Mouse (Mus musculus) induced T-regulatory cell, adult 2 months (primary cell): ENCODE measurements at regions not wholly inside any gene's neighbourhood (a gene's known extent, or its start where the extent isn't known, plus 50 kb on each side); places are given as distances from the start of the nearest gene placed in this dataset.
"Not testable (repeated sequence)": the region's sequence is repeated elsewhere in the genome, so short reads cannot be mapped to it uniquely, and the experiment has no call there.

Experiments
- DNase-seq: peaks from one replicate; pipeline ENCODE4 v3.0.0-alpha.2; 2012; ENCODE audit warnings: low read depth

DNA sequence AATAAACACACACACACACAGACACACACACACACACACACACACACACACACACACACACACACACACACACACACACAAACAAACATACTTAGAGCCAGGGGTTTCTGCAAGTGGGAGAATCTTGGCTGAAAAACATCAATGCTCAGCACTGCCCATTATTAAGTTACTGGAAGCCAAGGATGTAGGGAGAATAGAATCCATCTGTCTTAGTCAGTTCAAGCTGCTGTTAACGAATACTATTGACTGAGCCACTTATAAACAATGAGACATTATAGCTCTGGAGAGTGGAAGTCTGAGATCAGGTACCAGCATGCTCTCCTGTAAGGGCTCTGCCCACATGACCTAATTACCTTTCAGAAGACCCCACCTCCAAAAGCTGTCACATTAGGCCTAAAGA, 87.4 kb downstream of the Fam174b start:
- DNase-seq, result no peak

DNA sequence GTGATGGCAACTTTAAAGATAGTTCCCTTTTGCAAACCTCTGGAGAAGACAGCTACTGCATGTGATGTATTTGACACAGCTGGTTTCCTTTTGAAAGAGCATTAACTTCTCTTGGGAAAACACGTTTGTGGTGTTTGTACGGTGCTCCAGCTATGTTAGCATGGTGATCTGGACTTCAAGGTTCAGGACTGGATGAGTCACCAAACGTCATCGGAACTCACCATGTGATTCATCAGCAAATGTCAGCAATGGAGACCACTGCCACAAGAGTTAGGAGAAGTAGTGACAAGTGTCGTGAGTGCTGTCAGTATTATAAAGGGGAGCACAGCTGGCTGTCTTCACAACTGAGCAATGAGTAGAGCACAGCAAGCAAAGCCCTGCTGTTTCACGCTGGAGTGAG, 90.5 kb downstream of the Fam174b start:
- no peak for DNase-seq

DNA sequence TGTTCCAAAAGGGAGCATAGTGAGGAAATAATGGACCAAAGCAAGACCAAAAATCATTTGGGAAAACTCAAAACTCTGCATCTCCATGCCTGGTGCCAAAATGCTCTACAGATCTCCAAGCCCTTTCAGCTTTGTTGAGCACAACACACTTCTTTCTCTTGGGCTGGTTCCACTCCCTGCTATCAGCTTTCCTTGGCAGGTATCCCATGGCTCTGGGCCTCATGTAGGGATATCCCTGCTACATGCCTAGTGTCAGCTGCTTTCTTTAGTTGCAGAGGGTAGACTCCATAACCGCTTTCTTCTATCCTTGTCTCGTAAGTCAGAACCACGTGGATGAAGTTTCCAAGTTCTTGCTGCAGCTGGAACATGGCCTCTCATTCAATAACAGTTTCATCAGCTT, 100.3 kb downstream of the Fam174b start:
- DNase-seq, result no peak

- DNase-seq, result no peak
Measured at GRCm38 (mm10) chr7:73852184-73852583, 112.1 kb downstream of the Fam174b start.

GRCm38 (mm10) chr7:73853296-73853950, 113.3 kb downstream of the Fam174b start:
- not testable (repeated sequence) for DNase-seq

DNA sequence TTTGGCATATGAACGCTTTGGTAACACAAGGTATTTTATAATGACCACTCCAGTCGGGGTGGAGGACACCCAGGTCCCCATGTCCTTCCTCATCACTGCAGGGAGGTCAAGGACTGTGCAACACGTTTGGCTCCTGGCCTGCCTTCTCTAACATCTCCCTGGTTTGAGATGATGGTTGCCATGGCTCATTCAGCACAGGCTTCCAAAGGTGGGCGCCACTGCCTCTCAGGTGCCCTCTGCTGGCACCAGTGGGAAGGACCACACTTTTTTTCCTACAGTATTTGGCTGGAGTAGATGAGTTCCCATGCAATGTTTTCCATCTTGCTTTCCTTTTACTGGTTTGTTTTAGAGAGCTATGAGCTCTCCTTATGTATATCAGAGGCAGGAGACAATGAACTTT, 115.4 kb downstream of the Fam174b start:
- peak; percentile 4 for DNase-seq

DNA sequence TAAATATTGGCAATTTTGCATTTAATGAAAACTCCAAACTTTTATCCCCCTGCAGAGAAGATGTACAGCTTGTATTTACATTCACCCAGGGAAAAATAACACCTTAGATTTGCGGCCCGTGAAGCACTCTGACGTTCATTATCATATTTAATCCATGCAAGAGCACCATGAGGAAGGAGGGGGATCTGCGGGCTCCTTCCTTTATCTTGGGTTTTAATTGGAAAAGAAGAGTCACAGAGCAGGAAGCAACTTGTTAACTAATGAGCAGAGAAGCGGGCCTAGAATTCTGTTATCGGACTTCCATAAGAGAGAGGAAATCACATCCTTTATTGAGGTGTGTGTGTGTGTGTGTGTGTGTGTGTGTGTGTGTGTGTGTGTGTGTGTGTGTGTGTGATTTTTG, 116.8 kb downstream of the Fam174b start:
- DNase-seq, result no peak

DNA sequence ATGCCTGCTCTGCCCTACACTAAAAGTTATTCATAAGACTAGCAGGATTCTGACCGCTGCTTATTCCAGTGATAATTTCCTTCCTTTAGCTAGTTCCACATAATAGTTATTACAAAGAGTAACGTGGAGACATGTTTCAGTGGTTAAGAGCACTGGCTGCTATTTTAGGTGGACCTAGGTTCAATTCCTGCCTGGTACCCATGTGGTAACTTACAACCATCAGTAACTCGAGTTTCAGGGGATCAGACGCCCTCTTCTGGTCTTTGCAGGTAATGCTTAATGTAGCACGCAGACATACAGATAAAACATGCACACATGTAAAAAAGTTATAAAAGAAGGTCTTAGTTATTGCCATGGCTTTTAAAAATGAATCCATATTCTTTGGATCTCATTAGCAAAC, 125.0 kb downstream of the Fam174b start:
- DNase-seq, result peak; percentile 2

GRCm38 (mm10) chr7:73872181-73872580, 132.1 kb downstream of the Fam174b start:
- DNase-seq, result no peak

DNA sequence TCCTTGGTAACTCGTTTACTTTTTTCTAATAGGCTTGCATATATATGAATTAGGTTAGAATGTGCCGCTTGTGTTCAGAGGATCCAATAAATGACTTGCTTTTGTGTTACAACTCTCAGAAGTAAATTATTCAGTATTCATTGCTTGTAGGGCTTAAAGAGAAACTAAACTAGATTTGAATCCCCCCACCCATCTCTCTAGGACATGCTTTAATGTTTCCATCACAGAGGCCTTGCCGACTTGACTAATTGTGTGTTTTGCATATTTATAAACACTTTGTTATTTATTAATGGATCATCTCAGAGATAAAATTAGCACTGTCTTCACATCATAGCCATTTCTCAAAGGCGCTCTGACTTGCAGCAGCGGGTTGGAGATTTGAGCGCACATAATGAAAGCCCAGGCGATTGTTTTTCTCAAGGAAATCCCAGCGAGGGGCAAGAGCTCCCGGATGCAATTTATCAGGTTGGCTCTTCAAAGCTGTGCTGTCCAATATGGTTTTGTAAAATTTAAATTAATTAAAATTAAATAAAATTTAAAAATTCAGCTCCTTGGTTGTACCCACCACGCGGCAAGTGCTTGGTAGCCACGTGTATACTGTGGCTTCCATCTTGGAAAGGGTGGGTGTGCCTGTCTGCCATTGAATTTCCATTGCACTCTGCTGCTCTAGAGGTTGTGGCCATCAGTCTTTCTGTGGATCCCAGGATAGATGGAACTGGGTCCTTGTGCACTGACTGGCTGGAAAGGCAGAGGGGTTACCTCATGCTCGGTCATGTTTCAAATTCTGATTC, 132.0 kb downstream of the St8sia2 start:
- no peak for DNase-seq

- DNase-seq, result no peak
Measured at GRCm38 (mm10) chr7:73886152-73886551, 127.3 kb downstream of the St8sia2 start.
